In the genomic region with DNA sequence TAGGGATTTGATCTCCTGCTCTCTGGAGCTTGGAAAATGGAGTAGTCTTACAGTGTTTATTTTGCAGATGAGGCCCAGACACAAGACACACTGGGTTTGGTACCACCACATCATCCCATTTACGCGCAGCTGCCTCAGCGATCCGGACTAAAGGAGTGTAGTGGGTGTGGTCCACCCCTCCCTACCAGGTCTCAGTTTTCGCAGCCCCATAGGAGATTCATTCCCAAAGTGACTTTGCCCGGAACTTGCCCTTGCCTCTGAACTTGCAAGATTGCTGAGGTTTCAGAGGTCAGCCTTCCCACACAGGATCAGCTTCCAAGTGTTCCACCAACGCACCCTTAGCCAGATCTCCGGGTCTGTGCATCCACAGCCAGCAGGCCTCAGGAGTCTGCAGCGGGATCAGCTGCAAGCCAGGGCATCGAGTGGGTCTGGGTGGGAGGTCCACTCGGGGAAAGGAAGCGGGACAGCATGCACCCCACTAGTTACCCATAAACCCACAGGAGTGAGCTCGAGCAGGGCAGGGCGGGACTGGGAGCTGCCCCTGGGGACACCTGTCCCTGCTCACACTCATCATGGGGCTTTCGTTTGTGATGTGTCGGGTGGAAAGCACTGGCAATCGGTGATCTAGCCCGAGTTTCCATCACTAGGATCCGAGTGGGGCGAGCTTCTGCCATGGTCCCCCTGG, we compare ENCODE assay signal across 10 mouse cellular contexts. TPM values are rescaled to one million over a fixed set of nuclear protein-coding genes. Genes with fewer than 3 reads are reported as not detected.
DNase-seq lines count a peak whose midpoint lies in the region; ATAC-seq and TF ChIP-seq lines count a peak whose summit lies in the region.
"Had no signal": no experiment of that assay in that cellular context is flagged by ENCODE, and none has a peak within 500 bp of the region (broad histone marks: within the 10 kb centered on the region; RNA-seq: fewer than 3 reads in every experiment).

No protein-coding gene starts in this region.

- H3K9ac ChIP-seq in lung, embryonic 14.5 days = no peak overlapping the region
- H3K9ac ChIP-seq in forebrain, embryonic 12.5 days = 0 out of 2 replicates have a peak overlapping the region, but pooled peaks have one; percentile 41
- peak overlapping the region; percentile 55 for H3K9ac ChIP-seq in limb, embryonic 12.5 days (replicated peaks)
- H3K9ac ChIP-seq in neural tube, embryonic 15.5 days (replicated peaks) = 0 out of 2 replicates have a peak overlapping the region, but pooled peaks have one; percentile 27

- H3K4me3 ChIP-seq in lung, embryonic 14.5 days (ENCODE audit: low read depth, low read length) = no peak overlapping the region
- peak overlapping the region; percentile 30 for H3K4me3 ChIP-seq in forebrain, embryonic 12.5 days (replicated peaks)
- H3K4me3 ChIP-seq in limb, embryonic 12.5 days (replicated peaks) = peak overlapping the region; percentile 34
- H3K4me3 ChIP-seq in neural tube, embryonic 15.5 days (replicated peaks) = peak overlapping the region; percentile 15; the same call in 1 of the 2 replicates
- H3K4me3 ChIP-seq: megakaryocyte, embryonic 14.5 days had no signal

- intact Hi-C loops in left cerebral cortex, postnatal 36 days (cut with DNase I) = no loop called here

- H3K9me3 ChIP-seq in lung, embryonic 14.5 days (ENCODE audit: low read depth, low read length) = no peaks in the 10 kb centered on the region
- H3K9me3 ChIP-seq in forebrain, embryonic 12.5 days = no peaks in the 10 kb centered on the region
- H3K9me3 ChIP-seq in limb, embryonic 12.5 days = no peaks in the 10 kb centered on the region
- no peaks in the 10 kb centered on the region for H3K9me3 ChIP-seq in neural tube, embryonic 15.5 days (replicated peaks)
- H3K9me3 ChIP-seq: megakaryocyte, embryonic 14.5 days had no signal

- 0 out of 2 replicates have a peak, but pooled peaks cover 7% of the 10 kb centered on the region for H3K27me3 ChIP-seq in lung, embryonic 14.5 days (ENCODE audit: insufficient read depth, low read length)
- peaks cover 92% of the 10 kb centered on the region for H3K27me3 ChIP-seq in forebrain, embryonic 12.5 days
- H3K27me3 ChIP-seq in limb, embryonic 12.5 days = peaks cover 13% of the 10 kb centered on the region
- H3K27me3 ChIP-seq in neural tube, embryonic 15.5 days (replicated peaks) = peaks cover 20% of the 10 kb centered on the region

- H3K4me1 ChIP-seq in lung, embryonic 14.5 days (ENCODE audit: insufficient read depth) = peaks cover 19% of the 10 kb centered on the region
- peaks cover 44% of the 10 kb centered on the region for H3K4me1 ChIP-seq in forebrain, embryonic 12.5 days
- H3K4me1 ChIP-seq in limb, embryonic 12.5 days (replicated peaks) = peaks cover 49% of the 10 kb centered on the region
- H3K4me1 ChIP-seq in neural tube, embryonic 15.5 days = peaks cover 29% of the 10 kb centered on the region

- H3K36me3 ChIP-seq in lung, embryonic 14.5 days (ENCODE audit: insufficient read depth) = no peaks in the 10 kb centered on the region
- H3K36me3 ChIP-seq in forebrain, embryonic 12.5 days (replicated peaks) = no peaks in the 10 kb centered on the region
- no peaks in the 10 kb centered on the region for H3K36me3 ChIP-seq in limb, embryonic 12.5 days
- H3K36me3 ChIP-seq in neural tube, embryonic 15.5 days = no peaks in the 10 kb centered on the region

- ATAC-seq in lung, embryonic 14.5 days (ENCODE audit: insufficient read depth) = no peak
- ATAC-seq in forebrain, embryonic 12.5 days (ENCODE audit: low FRiP score) = no peak
- no peak for ATAC-seq in limb, embryonic 12.5 days (ENCODE audit: insufficient number of reproducible peaks, insufficient read depth, low FRiP score, low TSS enrichment, low read depth)
- no peak for ATAC-seq in neural tube, embryonic 15.5 days (ENCODE audit: low FRiP score)

- H3K27ac ChIP-seq in lung, embryonic 14.5 days (ENCODE audit: low read depth) = no peak overlapping the region
- H3K27ac ChIP-seq in forebrain, embryonic 12.5 days = peak overlapping the region; percentile 81; the same call in 1 of the 2 replicates
- H3K27ac ChIP-seq in limb, embryonic 12.5 days = peak overlapping the region; percentile 91; the same call in 1 of the 2 replicates
- no peak overlapping the region for H3K27ac ChIP-seq in neural tube, embryonic 15.5 days (replicated peaks)

- DNase-seq in lung, embryonic 14.5 days = no peak
- DNase-seq in lung, postnatal 14 days = no peak
- DNase-seq in spleen, adult 12 weeks (ENCODE audit: low spot score) = no peak
- no peak for DNase-seq in thymus, postnatal 25 days
- no peak for DNase-seq in left cerebral cortex, postnatal 36 days (ENCODE audit: low spot score in 2 of 2)
- DNase-seq: kidney, adult 8-10 months had no signal

- peak overlapping the region; percentile 61 for H3K4me2 ChIP-seq in lung, embryonic 14.5 days
- peak overlapping the region; percentile 56 for H3K4me2 ChIP-seq in forebrain, embryonic 12.5 days
- H3K4me2 ChIP-seq in limb, embryonic 12.5 days = peak overlapping the region; percentile 73
- peak overlapping the region; percentile 49 for H3K4me2 ChIP-seq in neural tube, embryonic 15.5 days

- WGBS in lung, embryonic 14.5 days = 25% methylated on average over 20 of the region's 20 CpGs
- 11% methylated on average over 20 of the region's 20 CpGs for WGBS in forebrain, embryonic 12.5 days
- 7% methylated on average over 20 of the region's 20 CpGs for WGBS in limb, embryonic 12.5 days
- 18% methylated on average over 20 of the region's 20 CpGs for WGBS in neural tube, embryonic 15.5 days

- TF ChIP-seq CTCF in lung, embryonic 14.5 days (IDR thresholded peaks at IDR 0.05; ENCODE audit: low read depth) = no peak

RNA-seq across cellular contexts. Expression of a gene that starts 15.0 kb away (rescaled TPM):
- 3.4 and 3.7 TPM in 2 replicates for polyA plus RNA-seq in lung, embryonic 14.5 days (2014; fragmentation: Nextera tagmentation; extraction: Ambion mirVana)
- polyA plus RNA-seq in forebrain, embryonic 12.5 days (2016; fragmentation: Nextera tagmentation; extraction: Ambion mirVana) = 2.9 and 3.9 TPM in 2 replicates
- 1.9 and 2.3 TPM in 2 replicates for polyA plus RNA-seq in limb, embryonic 12.5 days (2016; fragmentation: Nextera tagmentation; extraction: Ambion mirVana)
- 4.7 and 5.0 TPM in 2 replicates for polyA plus RNA-seq in neural tube, embryonic 15.5 days (2015; fragmentation: Nextera tagmentation; extraction: Ambion mirVana)
- 1 to 10 TPM; 3.4 to 7.2 TPM for total RNA-seq in left cerebral cortex, postnatal 36 days (2021)

RNA-seq across cellular contexts. Expression of a gene that starts 27.8 kb away (rescaled TPM):
- polyA plus RNA-seq in lung, embryonic 14.5 days (2014; fragmentation: Nextera tagmentation; extraction: Ambion mirVana) = not detected in 2 replicates
- not detected in 2 replicates for polyA plus RNA-seq in forebrain, embryonic 12.5 days (2016; fragmentation: Nextera tagmentation; extraction: Ambion mirVana)
- polyA plus RNA-seq in limb, embryonic 12.5 days (2016; fragmentation: Nextera tagmentation; extraction: Ambion mirVana) = not detected in 2 replicates
- polyA plus RNA-seq in neural tube, embryonic 15.5 days (2015; fragmentation: Nextera tagmentation; extraction: Ambion mirVana) = not detected in 2 replicates
- total RNA-seq in left cerebral cortex, postnatal 36 days (2021) = not detected

RNA-seq across cellular contexts. Expression of a gene that starts 39.3 kb away (rescaled TPM):
- 395 and 399 TPM in 2 replicates for polyA plus RNA-seq in lung, embryonic 14.5 days (2014; fragmentation: Nextera tagmentation; extraction: Ambion mirVana)
- 282 and 293 TPM in 2 replicates for polyA plus RNA-seq in forebrain, embryonic 12.5 days (2016; fragmentation: Nextera tagmentation; extraction: Ambion mirVana)
- polyA plus RNA-seq in limb, embryonic 12.5 days (2016; fragmentation: Nextera tagmentation; extraction: Ambion mirVana) = 346 and 369 TPM in 2 replicates
- 26.7 and 88.4 TPM in 2 replicates for polyA plus RNA-seq in neural tube, embryonic 15.5 days (2015; fragmentation: Nextera tagmentation; extraction: Ambion mirVana)
- total RNA-seq in left cerebral cortex, postnatal 36 days (2021) = 1 to 10 TPM in 1 of 2 experiments, under 1 TPM in 1; 0.66 to 1.5 TPM

Comparison
In these comparisons a context has a peak if more than half of its experiments do, and no peak if none do; other contexts are left out.
1. H3K27ac ChIP-seq: peak in forebrain, embryonic 12.5 days (single experiment) and limb, embryonic 12.5 days (single experiment); none in lung, embryonic 14.5 days (single experiment) and neural tube, embryonic 15.5 days (single experiment).
2. Peak in every context shown above with its lines, with median percentiles within 50 percentile points of each other: H3K4me2 ChIP-seq.